Mouse (Mus musculus): ENCODE results near the gene Slc44a4.
A peak's percentile ranks its signal among the peaks of the same experiment; 100 is the strongest.

The Slc44a4 gene

GRCm38 (mm10) chr17:34913930-34914665 lies at the start of gene Slc44a4:
Gene Slc44a4 (plus strand): TSS chr17:34914466.
- DNase-seq, result no peak

GRCm38 (mm10) chr17:34865981-34866380 lies 48.3 kb upstream of the Slc44a4 start:
- DNase-seq, result no peak

- no peak for DNase-seq
Observed at GRCm38 (mm10) chr17:34874321-34874720, 39.9 kb upstream of the Slc44a4 start.

GRCm38 (mm10) chr17:34879336-34879879 lies 34.9 kb upstream of the Slc44a4 start, which contains the start of gene Zbtb12:
Gene Zbtb12 (plus strand): TSS chr17:34879483.
- DNase-seq, result no peak

GRCm38 (mm10) chr17:34881166-34881565 lies 33.1 kb upstream of the Slc44a4 start:
- no peak for DNase-seq

GRCm38 (mm10) chr17:34881683-34882310 lies 32.5 kb upstream of the Slc44a4 start, which contains the start of gene Gm20547:
Gene Gm20547 (minus strand): TSS chr17:34882042.
- DNase-seq, result peak; percentile 45

- no peak for DNase-seq
Observed at GRCm38 (mm10) chr17:34883332-34883731, 30.9 kb upstream of the Slc44a4 start.

GRCm38 (mm10) chr17:34884704-34885103 lies 29.6 kb upstream of the Slc44a4 start:
- no peak for DNase-seq

- DNase-seq, result no peak
Observed at GRCm38 (mm10) chr17:34885615-34886014, 28.7 kb upstream of the Slc44a4 start.

GRCm38 (mm10) chr17:34887942-34888341 lies 26.3 kb upstream of the Slc44a4 start:
- DNase-seq, result no peak

GRCm38 (mm10) chr17:34890074-34890743 lies 24.1 kb upstream of the Slc44a4 start:
- no peak for DNase-seq

- DNase-seq, result no peak
Observed at GRCm38 (mm10) chr17:34891377-34891776, 22.9 kb upstream of the Slc44a4 start.

GRCm38 (mm10) chr17:34893072-34893824 lies 21.0 kb upstream of the Slc44a4 start:
- no peak for DNase-seq

GRCm38 (mm10) chr17:34894074-34894597 lies 20.1 kb upstream of the Slc44a4 start:
- peak; percentile 93 for DNase-seq

GRCm38 (mm10) chr17:34894801-34895530 lies 19.3 kb upstream of the Slc44a4 start:
- peak; percentile 62 for DNase-seq

GRCm38 (mm10) chr17:34895724-34896123 lies 18.5 kb upstream of the Slc44a4 start:
- DNase-seq, result no peak

- peak; percentile 40 for DNase-seq
Observed at GRCm38 (mm10) chr17:34896366-34896765, 17.9 kb upstream of the Slc44a4 start.

- peak; percentile 47 for DNase-seq
Observed at GRCm38 (mm10) chr17:34897373-34898159, 16.7 kb upstream of the Slc44a4 start.

GRCm38 (mm10) chr17:34898160-34898586 lies 16.1 kb upstream of the Slc44a4 start, which contains the start of the genes C2 and Ehmt2:
Gene C2 (minus strand): TSS chr17:34898265.
Gene Ehmt2 (plus strand): TSS chr17:34898469.
- peak; percentile 80 for DNase-seq

- peak; percentile 32 for DNase-seq
Observed at GRCm38 (mm10) chr17:34898706-34899052, 15.6 kb upstream of the Slc44a4 start.
